Mouse (Mus musculus) T-helper 1 cell (primary cell): ENCODE results near the gene Gprc5b.

ENCODE experiments used
- in situ Hi-C: fragments of 300-600 bp; cut with MboI, MseI; formaldehyde crosslinking; loops from one replicate; pipeline ENCODE4 v1.15.1; 2025; ENCODE audit warnings: high pct_unique_total_duplicates

Gprc5b gene

DNA sequence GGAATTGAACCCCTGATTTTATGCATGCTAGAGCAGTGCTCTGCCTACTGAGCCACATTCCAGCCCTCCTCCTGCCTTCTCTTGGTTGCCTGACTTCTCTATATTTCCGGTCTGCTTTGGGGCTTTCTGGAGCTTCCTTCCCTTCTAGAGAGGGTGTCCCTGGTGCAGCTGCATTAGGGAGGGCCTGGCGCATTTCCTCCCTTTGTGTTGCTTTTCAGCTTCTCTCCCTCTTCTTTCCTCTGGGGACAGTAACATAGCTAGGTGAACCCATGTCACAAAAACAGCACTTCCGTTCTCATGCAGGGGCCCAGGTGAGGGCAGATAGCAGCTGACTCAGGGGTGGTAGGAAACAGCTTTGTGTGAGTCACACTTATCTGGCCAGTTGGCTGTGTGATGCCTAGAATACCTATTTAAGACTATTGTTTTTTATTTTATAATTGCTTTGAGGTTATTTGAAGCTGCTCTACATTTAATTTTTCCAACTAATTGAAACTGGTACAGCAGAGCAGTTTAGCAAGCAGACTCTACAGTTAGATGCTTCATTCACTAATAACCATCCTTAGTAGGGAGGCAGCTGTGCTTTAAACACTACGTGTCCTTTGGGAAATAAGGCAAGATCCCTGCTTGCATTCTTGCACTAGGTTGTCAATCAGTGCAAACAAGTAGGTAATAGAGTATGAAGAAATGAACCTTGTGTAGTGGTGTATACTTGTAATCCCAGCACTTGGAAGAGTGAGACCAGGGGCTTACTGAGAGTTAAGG, 72.4 kb downstream of the Gprc5b start:
- in situ Hi-C loops = no loop called here
